Mouse (Mus musculus) gastrocnemius, postnatal 36 days (tissue): Measurements from ENCODE around the gene Gm17660. TPM values are rescaled to one million over a fixed set of nuclear protein-coding genes. Genes with fewer than 3 reads are reported as not detected.

Experiments
- DNase-seq, 2 experiments: peaks; one replicate each; pipeline ENCODE4 v3.0.0; 2022
- intact Hi-C: fragments of 180-260 bp; cut with DNase I; formaldehyde crosslinking; loops from one replicate; pipeline ENCODE4 v1.15.1; 2025
- total RNA-seq, 2 experiments: library from RNA; stranded (reverse); gene quantifications; 2 replicates each; pipeline ENCODE4 v1.2.3; 2021

The Gm17660 gene
- total RNA-seq, 2 experiments from 2014 or later = 0.56 TPM; not detected in 1

- intact Hi-C loops = no loop called here
- DNase-seq = no peak
Measured at GRCm38 (mm10) chr5:104089751-104090150, 12.3 kb upstream of the Gm17660 start.

DNA sequence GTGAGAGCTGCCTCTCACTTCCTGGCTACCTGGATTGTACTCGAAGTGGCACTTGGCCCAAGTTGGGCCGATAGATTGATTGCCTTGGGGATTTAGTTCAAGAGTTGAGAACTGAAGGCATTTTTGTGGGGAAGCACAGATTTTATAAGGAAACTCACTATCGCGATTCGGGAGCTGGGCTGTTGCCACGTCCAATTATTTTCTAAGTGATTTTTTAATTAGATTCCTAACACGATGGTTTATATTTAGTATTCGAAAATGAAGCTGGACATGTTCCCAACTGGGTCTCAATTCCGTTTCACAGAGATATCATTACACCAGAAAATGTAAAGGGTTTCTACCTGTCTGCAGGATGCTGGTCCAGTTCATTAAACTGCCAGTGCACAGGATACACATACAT, 8.0 kb upstream of the Gm17660 start:
- intact Hi-C loops = no loop called here
- DNase-seq = no peak

GRCm38 (mm10) chr5:104080736-104081135, 3.3 kb upstream of the Gm17660 start:
- no peak for DNase-seq
- intact Hi-C loops = no loop called here

DNA sequence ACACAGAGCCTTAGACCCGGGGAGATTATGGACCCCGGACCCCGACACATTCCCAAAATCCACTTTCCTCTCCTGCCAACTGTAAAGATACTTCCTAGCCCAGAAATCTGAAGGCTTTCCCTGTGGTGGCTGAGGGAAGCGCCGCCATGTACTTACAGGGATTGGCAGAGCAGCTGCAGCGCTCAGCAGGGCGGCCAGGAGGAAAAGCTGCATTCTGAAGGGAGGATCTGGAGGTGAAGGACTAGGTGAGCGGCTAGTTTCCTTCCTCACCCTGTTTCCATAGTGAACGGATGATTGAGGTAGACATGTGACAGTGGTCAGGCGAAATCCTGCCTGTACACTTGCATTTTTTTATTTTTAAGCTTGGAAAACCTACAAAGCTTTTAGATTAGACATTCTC, 1.0 kb downstream of the Gm17660 start:
- no peak for DNase-seq
- intact Hi-C loops = no loop called here

DNA sequence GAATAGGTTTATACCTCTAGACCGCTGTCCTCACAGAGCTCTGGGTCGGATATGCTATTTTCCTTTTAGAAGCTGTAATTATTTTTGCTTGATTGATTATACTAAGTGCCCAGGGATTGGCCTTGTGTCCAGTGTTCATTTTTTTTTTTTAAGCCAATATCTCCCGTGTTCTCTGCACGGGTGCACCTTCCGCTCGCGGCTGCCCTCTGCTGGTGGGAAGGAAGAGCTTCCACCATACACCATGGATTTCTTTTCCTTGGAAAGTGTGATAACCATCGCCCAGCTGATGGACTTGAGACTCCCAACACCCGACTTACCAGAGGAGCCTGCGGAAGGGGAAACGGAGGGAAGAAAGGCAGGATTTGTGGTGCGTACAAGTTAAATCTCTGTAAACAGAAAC, 3.0 kb downstream of the Gm17660 start:
- intact Hi-C loops = loop anchor here (5.0 kb wide), 1 partner anchor 268 kb away; no protein-coding TSS in a partner anchor
- DNase-seq = peak; percentile 45 to 51

GRCm38 (mm10) chr5:104073602-104074001, 3.8 kb downstream of the Gm17660 start:
- no peak for DNase-seq
- intact Hi-C loops = loop anchor here (5.0 kb wide), 1 partner anchor 269 kb away; no protein-coding TSS in a partner anchor

DNA sequence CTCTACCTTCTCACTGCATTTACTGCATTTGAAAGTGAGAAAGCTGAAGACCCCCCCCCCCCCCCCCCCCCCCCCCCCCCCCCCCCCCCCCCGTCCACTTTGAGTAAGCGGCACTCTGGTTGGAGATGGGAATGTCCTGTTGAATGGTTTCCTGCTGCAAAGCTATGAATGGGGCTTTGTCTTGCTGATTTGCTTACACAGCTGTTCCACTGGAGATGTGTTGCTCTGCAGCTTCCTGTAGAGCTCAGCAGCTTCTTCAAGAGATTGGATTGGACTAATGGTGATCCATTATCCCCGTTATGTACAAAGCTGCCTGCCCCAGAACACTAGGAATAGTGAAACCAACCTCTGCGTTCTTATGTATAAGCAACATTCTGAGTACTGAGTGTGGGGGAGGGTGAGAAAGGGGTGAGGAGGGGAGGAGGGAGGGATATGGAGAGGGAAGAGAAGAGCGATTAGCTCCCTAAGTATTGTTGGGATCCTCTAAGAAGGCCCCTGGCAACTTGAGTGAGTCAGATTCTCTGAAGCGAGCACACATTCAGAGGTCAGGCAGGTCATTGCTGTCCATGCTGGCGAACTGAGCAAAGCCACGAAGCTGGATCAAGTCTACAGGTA, 5.0 kb downstream of the Gm17660 start:
- intact Hi-C loops = loop anchor here (5.0 kb wide), 1 partner anchor 270 kb away; no protein-coding TSS in a partner anchor

DNA sequence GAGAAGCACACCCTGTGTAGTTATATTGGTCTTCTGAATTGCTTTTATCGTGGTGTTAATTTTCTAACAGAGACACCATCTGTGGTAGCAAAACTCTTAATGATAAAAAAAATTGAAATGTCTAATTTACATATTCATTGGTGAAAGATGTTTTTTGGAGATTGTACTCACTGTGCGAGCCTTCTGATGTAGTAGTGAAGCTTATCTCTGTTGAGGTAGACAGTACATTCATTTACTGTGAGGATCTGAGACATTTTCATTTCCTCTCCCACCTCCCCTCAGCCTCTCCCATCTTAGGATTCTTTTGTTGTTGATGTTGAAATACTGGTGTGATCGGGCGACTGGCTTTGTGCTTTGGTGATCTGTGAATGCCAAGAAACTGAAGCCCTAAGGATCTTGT, 6.4 kb downstream of the Gm17660 start:
- DNase-seq = no peak
- intact Hi-C loops = loop anchor here (5.0 kb wide), 1 partner anchor 271 kb away; no protein-coding TSS in a partner anchor

More for the DNA sequence above, 5.0 kb downstream of the Gm17660 start:
- DNase-seq = no peak

DNA sequence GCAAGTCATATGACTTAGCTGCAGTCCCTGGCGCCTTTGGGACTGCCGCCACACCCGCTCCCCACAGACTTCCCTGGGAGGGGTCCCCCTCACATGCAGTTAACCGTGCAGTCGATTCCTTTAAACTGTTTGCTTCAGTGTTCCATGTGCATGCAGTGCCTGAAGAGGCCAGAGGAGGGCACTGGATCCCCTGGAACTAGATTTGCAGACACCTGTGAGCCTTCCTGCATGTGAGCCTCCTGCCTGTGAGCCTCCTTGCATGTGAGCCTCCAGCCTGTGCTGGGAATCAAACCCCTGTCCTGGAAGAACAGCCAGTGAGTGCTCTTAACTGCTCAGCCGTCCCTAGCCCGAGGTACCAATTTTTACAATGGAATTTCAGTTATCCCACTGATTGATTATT, 8.7 kb downstream of the Gm17660 start:
- intact Hi-C loops = no loop called here

GRCm38 (mm10) chr5:104062773-104063551, 14.4 kb downstream of the Gm17660 start:
- intact Hi-C loops = no loop called here
- DNase-seq = no peak

More for the DNA sequence above, 8.7 kb downstream of the Gm17660 start:
- no peak for DNase-seq

GRCm38 (mm10) chr5:104061936-104062772, 15.3 kb downstream of the Gm17660 start:
- no peak for DNase-seq
- intact Hi-C loops = no loop called here

GRCm38 (mm10) chr5:104060429-104060828, 17.0 kb downstream of the Gm17660 start:
- intact Hi-C loops = no loop called here
- DNase-seq = no peak

DNA sequence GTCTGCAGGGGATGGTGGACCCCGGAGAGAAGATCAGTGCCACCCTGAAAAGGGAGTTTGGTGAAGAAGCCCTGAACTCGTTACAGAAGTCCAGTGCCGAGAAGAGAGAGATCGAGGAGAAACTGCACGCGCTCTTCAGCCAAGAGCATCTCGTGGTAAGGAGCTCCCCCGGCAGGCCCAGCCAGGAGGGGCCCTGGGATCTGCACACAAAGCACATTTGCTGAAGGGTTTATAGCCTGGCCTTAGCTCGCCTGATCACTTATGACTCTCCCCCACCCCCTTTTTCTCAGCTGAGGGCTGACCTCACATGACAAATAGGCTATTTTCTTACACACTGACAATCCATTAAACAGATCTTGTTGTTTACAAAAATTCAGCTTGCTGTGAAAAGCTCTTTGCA, 17.8 kb downstream of the Gm17660 start:
- no peak for DNase-seq
- intact Hi-C loops = loop anchor here (5.0 kb wide), 1 partner anchor 57 kb away; no protein-coding TSS in a partner anchor

DNA sequence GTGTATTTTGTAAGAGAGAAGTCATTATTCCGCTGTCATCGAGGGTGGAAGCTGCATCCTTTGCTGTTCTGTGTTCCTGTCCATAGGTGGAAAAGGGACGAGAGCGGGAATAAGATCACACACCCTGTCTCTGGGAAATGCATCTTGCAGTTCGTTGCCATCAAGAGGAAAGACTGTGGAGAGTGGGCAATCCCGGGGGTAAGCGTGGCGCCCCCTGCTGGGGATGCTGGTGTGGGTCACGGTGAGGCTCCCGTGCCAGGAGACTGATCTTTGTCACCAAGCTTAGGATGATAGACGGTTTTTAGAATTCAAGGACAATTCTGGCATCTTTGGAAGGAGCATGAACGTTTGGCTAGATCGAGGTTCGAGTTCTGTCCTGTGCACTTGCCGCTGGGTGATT, 19.4 kb downstream of the Gm17660 start:
- intact Hi-C loops = loop anchor here (5.0 kb wide), 1 partner anchor 56 kb away; no protein-coding TSS in a partner anchor
- peak; percentile 43 to 53 for DNase-seq

GRCm38 (mm10) chr5:104056295-104056694, 21.1 kb downstream of the Gm17660 start:
- intact Hi-C loops = loop anchor here (5.0 kb wide), 1 partner anchor 54 kb away; no protein-coding TSS in a partner anchor
- no peak for DNase-seq

DNA sequence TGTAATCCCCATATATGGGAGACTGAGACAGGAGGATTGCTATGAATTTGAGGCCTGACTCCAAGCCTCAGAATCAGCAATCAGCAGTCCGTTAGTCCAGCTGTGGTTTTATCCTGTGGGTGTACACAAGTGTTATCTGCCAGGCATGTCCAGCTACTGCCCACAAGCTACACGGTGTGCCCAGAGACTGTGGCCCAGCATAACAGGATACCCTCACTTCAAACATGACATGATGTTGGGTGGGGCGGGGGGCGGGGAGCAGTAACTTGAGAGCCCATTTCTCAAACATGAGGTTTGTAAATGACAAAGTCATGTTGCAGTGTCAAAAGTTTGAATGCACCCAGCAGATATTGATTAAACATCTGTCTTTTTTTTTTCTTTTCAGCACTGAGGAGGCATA, 21.6 kb downstream of the Gm17660 start:
- intact Hi-C loops = loop anchor here (5.0 kb wide), 1 partner anchor 54 kb away; no protein-coding TSS in a partner anchor
- no peak for DNase-seq

GRCm38 (mm10) chr5:104054938-104055337, 22.5 kb downstream of the Gm17660 start:
- DNase-seq = no peak
- intact Hi-C loops = loop anchor here (5.0 kb wide), 1 partner anchor 53 kb away; no protein-coding TSS in a partner anchor

- DNase-seq = no peak
- intact Hi-C loops = no loop called here
Measured at GRCm38 (mm10) chr5:104052956-104053355, 24.5 kb downstream of the Gm17660 start.

- DNase-seq = no peak
- intact Hi-C loops = no loop called here
Measured at GRCm38 (mm10) chr5:104048139-104048538, 29.3 kb downstream of the Gm17660 start.
